Mouse (Mus musculus) hindbrain, embryonic 11.5 days (tissue): ENCODE measurements around the gene Fscn1. TPM values are rescaled to one million over a fixed set of nuclear protein-coding genes. Genes with fewer than 3 reads are reported as not detected.
A peak's percentile ranks its signal among the peaks of the same experiment; 100 is the strongest.

Experiments
- ATAC-seq: fragments of 200-750 bp; cut with Nextera tagmentation; 2 replicates; pipeline ENCODE4 v1.8.0; 2017; ENCODE audit warnings: mild to moderate bottlenecking, moderate TSS enrichment, moderate library complexity; ENCODE audit not compliant: low FRiP score
- DNase-seq: peaks from one replicate; pipeline ENCODE4 v3.0.0-alpha.2; 2015; ENCODE audit warnings: low spot score
- H3K27ac ChIP-seq: fragments of 300-500 bp; sonication (generic); 2 replicates; pipeline ENCODE4 v1.5.1; 2014; ENCODE audit warnings: mild to moderate bottlenecking, low read depth, low read length
- H3K27me3 ChIP-seq: fragments of 300-500 bp; sonication (generic); 2 replicates; pipeline ENCODE4 v1.6.1; 2014; ENCODE audit warnings: mild to moderate bottlenecking, low read length, moderate library complexity, mixed read lengths; ENCODE audit not compliant: control insufficient read depth, insufficient read depth
- H3K36me3 ChIP-seq: fragments of 300-500 bp; sonication (generic); 2 replicates; pipeline ENCODE4 v1.6.1; 2014; ENCODE audit warnings: mild to moderate bottlenecking, low read length, moderate library complexity, mixed read lengths; ENCODE audit not compliant: control insufficient read depth, insufficient read depth
- H3K4me1 ChIP-seq: fragments of 300-500 bp; sonication (generic); replicated peaks from 2 replicates; pipeline ENCODE4 v1.6.1; 2014; ENCODE audit warnings: low read length, mixed read lengths; ENCODE audit not compliant: control insufficient read depth, insufficient read depth
- H3K4me2 ChIP-seq: fragments of 300-500 bp; sonication (generic); replicated peaks from 2 replicates; pipeline ENCODE4 v1.6.1; 2014; ENCODE audit warnings: mild to moderate bottlenecking, low read depth, low read length
- H3K4me3 ChIP-seq: fragments of 300-500 bp; sonication (generic); 2 replicates; pipeline ENCODE4 v1.5.1; 2014; ENCODE audit warnings: low read depth, low read length
- H3K9ac ChIP-seq: fragments of 300-500 bp; sonication (generic); 2 replicates; pipeline ENCODE4 v1.6.1; 2014; ENCODE audit warnings: low read depth, low read length
- H3K9me3 ChIP-seq: fragments of 300-500 bp; sonication (generic); 2 replicates; pipeline ENCODE4 v1.6.1; 2016; ENCODE audit warnings: low read length; ENCODE audit not compliant: control insufficient read depth
- WGBS: fragments of 180-500 bp; shearing (Covaris S2); extraction: QIAGEN DNeasy Blood & Tissue Kit; methylation state at CpG from one replicate; pipeline ENCODE4 v1.1.7; 2014; 5-methylcytosine and 5-hydroxymethylcytosine counted together
- polyA plus RNA-seq: library from polyadenylated mRNA; unstranded; fragments of >200 nt; fragmentation: Nextera tagmentation; extraction: Ambion mirVana; gene quantifications from 2 replicates; pipeline ENCODE4 v1.2.1, GENCODE M21; 2014

Gene Fscn1
- polyA plus RNA-seq, 1 experiment from 2014 or later, result 570 TPM

DNA sequence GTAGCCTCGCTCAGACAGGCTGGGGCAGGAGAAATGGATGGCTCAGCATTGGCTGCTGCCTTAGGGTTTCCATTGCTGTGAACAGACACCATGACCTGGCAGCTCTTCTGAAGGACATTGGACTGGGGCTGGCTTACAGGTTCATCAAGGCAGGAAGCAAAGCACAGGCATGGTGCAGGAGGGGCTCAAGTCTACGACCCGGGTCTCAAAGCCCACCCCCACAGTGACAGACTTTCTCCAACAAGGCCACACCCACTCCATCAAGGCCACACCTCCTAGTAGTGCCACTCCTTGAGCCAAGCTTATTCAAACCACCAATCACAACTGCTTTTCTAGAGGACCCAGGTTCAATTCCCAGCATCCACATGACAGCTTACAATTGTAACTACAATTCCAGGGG is 13.8 kb downstream of the Fscn1 start:
- no peak overlapping the region for H3K4me3 ChIP-seq
- H3K27ac ChIP-seq, result peak overlapping the region; percentile 86; the same call in 1 of the 2 replicates
- DNase-seq (peak; percentile 36), ATAC-seq (peak; percentile 17; the same call in 1 of the 2 replicates)
- peaks cover 5% of the 10 kb centered on the region; the same call in 1 of the 2 replicates for H3K4me1 ChIP-seq
- H3K4me2 ChIP-seq, result no peak overlapping the region
- H3K36me3 ChIP-seq, result peaks cover 28% of the 10 kb centered on the region
- 54% methylated on average over 3 of the region's 3 CpGs for WGBS
- no peaks in the 10 kb centered on the region for H3K9me3 ChIP-seq
- H3K9ac ChIP-seq, result no peak overlapping the region
- no peaks in the 10 kb centered on the region for H3K27me3 ChIP-seq

- H3K36me3 ChIP-seq, result peaks cover 24% of the 10 kb centered on the region
- peaks cover 5% of the 10 kb centered on the region; the same call in 1 of the 2 replicates for H3K4me1 ChIP-seq
- H3K9me3 ChIP-seq, result no peaks in the 10 kb centered on the region
- H3K27me3 ChIP-seq, result no peaks in the 10 kb centered on the region
- WGBS, result 7% methylated on average over 18 of the region's 18 CpGs
- ATAC-seq (peak; percentile 86), DNase-seq (peak; percentile 85)
- H3K4me2 ChIP-seq, result peak overlapping the region; percentile 14; the same call in 1 of the 2 replicates
- H3K4me3 ChIP-seq, result no peak overlapping the region
- 0 out of 2 replicates have a peak overlapping the region, but pooled peaks have one; percentile 23 for H3K9ac ChIP-seq
- peak overlapping the region; percentile 86 for H3K27ac ChIP-seq
These were observed 14.5 kb downstream of the Fscn1 start for GRCm38 (mm10) chr5:142974598-142975121.

DNA sequence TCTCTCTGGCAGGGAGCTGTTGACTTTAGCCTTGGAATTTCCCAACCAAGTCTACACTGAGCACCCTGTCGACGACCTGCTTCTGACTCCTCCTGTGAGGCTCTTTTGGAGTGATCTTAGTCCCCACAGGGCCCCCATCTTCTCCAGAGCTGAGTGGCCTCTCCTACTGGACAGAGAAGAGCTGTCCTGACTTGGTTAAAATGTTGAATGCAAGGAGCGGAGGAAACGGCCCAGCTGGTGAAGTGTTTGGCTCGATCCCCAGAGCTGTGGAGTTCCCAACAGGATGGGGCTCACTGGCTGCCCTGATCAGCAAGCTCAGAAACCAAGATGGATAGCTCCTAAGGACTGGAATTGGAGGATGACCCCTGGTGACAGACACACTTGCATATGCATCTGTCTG is 16.4 kb downstream of the Fscn1 start:
- peaks cover 9% of the 10 kb centered on the region; the same call in 1 of the 2 replicates for H3K36me3 ChIP-seq
- H3K27me3 ChIP-seq, result no peaks in the 10 kb centered on the region
- ATAC-seq, result no peak
- DNase-seq, result no peak
- no peak overlapping the region for H3K4me2 ChIP-seq
- peaks cover 5% of the 10 kb centered on the region; the same call in 1 of the 2 replicates for H3K4me1 ChIP-seq
- WGBS, result 62% methylated on average over 5 of the region's 5 CpGs
- H3K9me3 ChIP-seq, result no peaks in the 10 kb centered on the region
- no peak overlapping the region for H3K4me3 ChIP-seq
- no peak overlapping the region for H3K27ac ChIP-seq
- no peak overlapping the region for H3K9ac ChIP-seq

- H3K4me1 ChIP-seq, result no peaks in the 10 kb centered on the region
- H3K4me3 ChIP-seq, result no peak overlapping the region
- H3K27me3 ChIP-seq, result no peaks in the 10 kb centered on the region
- no peaks in the 10 kb centered on the region for H3K36me3 ChIP-seq
- no peaks in the 10 kb centered on the region for H3K9me3 ChIP-seq
- H3K4me2 ChIP-seq, result no peak overlapping the region
- DNase-seq, result no peak
- no peak overlapping the region for H3K27ac ChIP-seq
- 79% methylated on average over 16 of the region's 16 CpGs for WGBS
- no peak overlapping the region for H3K9ac ChIP-seq
- ATAC-seq, result no peak
These were observed 22.1 kb downstream of the Fscn1 start for GRCm38 (mm10) chr5:142982046-142982801.

DNA sequence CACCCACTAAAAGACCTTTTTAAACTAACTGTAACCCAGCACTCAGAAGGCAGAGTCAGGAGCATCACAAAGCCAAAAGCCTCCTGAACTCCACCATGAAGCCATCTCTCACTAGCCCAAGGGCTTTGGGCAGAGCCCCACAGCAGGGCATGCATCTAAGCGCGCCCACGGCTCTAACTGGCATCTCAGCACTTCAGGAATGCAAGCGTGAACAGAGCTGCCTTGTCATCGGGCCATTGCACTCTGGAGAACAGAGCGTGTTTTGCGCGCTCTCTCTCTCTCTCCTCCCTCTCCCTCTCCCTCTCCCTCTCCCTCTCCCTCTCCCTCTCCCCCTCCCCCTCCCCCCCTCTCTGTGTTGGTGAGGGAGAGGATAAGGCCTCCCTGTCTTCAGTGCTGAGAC is 23.0 kb downstream of the Fscn1 start:
- Histone ChIP-seq H3K27ac (no peak overlapping the region), H3K9me3 (no peaks in the 10 kb centered on the region), H3K27me3 (no peaks in the 10 kb centered on the region), H3K4me2 (no peak overlapping the region), H3K36me3 (no peaks in the 10 kb centered on the region), H3K9ac (no peak overlapping the region), H3K4me3 (no peak overlapping the region), H3K4me1 (no peaks in the 10 kb centered on the region)
- ATAC-seq, result no peak
- DNase-seq, result no peak
- 74% methylated on average over 8 of the region's 8 CpGs for WGBS

- Histone ChIP-seq H3K36me3 (no peaks in the 10 kb centered on the region), H3K9ac (no peak overlapping the region), H3K4me1 (no peaks in the 10 kb centered on the region), H3K4me2 (no peak overlapping the region), H3K27ac (no peak overlapping the region), H3K9me3 (no peaks in the 10 kb centered on the region), H3K4me3 (no peak overlapping the region), H3K27me3 (no peaks in the 10 kb centered on the region)
- 87% methylated on average over 10 of the region's 10 CpGs for WGBS
- ATAC-seq (no peak), DNase-seq (no peak)
These were observed 24.1 kb downstream of the Fscn1 start for GRCm38 (mm10) chr5:142984271-142984670.

- Histone ChIP-seq H3K4me1 (no peaks in the 10 kb centered on the region), H3K27ac (no peak overlapping the region), H3K9me3 (no peaks in the 10 kb centered on the region), H3K4me2 (no peak overlapping the region), H3K4me3 (no peak overlapping the region), H3K36me3 (no peaks in the 10 kb centered on the region), H3K27me3 (no peaks in the 10 kb centered on the region), H3K9ac (no peak overlapping the region)
- no peak for ATAC-seq
- WGBS, result 89% methylated on average over 5 of the region's 5 CpGs
- no peak for DNase-seq
These were observed 28.4 kb downstream of the Fscn1 start for GRCm38 (mm10) chr5:142988520-142988919.

- Histone ChIP-seq H3K4me1 (no peaks in the 10 kb centered on the region), H3K27me3 (no peaks in the 10 kb centered on the region), H3K36me3 (no peaks in the 10 kb centered on the region), H3K27ac (no peak overlapping the region), H3K4me2 (no peak overlapping the region), H3K4me3 (no peak overlapping the region), H3K9ac (no peak overlapping the region), H3K9me3 (no peaks in the 10 kb centered on the region)
- 89% methylated on average over 3 of the region's 3 CpGs for WGBS
- ATAC-seq, result no peak
- no peak for DNase-seq
These were observed 29.0 kb downstream of the Fscn1 start for GRCm38 (mm10) chr5:142989167-142989566.

DNA sequence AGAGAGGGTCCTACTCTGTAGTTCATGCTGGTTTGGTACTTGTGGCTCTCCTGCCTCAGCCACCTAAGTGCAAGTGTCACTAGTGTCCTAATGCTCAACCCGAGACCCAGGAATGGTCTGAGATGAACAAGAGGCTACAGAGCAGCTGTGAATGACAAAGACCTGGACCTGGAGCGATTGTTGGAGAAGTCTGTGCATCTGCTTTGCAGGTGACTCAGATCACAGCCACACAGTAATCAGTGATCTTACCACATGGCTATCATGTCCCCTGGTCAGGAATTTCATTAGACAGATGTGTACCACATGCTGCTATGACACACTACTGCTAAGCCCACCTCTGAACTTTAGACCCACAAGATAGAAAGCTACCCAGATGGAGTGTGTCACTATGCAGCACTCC is 34.6 kb downstream of the Fscn1 start:
- DNase-seq (no peak), ATAC-seq (no peak)
- H3K4me1 ChIP-seq, result no peaks in the 10 kb centered on the region
- no peak overlapping the region for H3K27ac ChIP-seq
- no peak overlapping the region for H3K9ac ChIP-seq
- 86% methylated on average over 2 of the region's 2 CpGs for WGBS
- no peak overlapping the region for H3K4me2 ChIP-seq
- no peaks in the 10 kb centered on the region for H3K9me3 ChIP-seq
- H3K36me3 ChIP-seq, result no peaks in the 10 kb centered on the region
- no peak overlapping the region for H3K4me3 ChIP-seq
- H3K27me3 ChIP-seq, result no peaks in the 10 kb centered on the region
